Mouse (Mus musculus) MEL (cell line): ENCODE measurements at regions not wholly inside any gene's neighbourhood (a gene's known extent, or its start where the extent isn't known, plus 50 kb on each side); places are given as distances from the start of the nearest gene placed in this dataset.

Experiments
- DNase-seq: peaks from one replicate; pipeline ENCODE4 v3.0.0; 2011; ENCODE audit warnings: low read depth, low spot score
- H3K27ac ChIP-seq: 2 replicates; pipeline ENCODE4 v1.5.1; 2012; ENCODE audit warnings: low read depth, mild to moderate bottlenecking, control low read depth, low read length, moderate library complexity; ENCODE audit not compliant: control insufficient read depth
- H3K27me3 ChIP-seq, 2 experiments: fragments of 150-350 bp in 1 of 2; sonication (generic) in 1 of 2; 2 replicates each; pipeline ENCODE4 v1.6.1; 2012; ENCODE audit warnings: low read length in 2 of 2, mild to moderate bottlenecking in 2 of 2, improper control_type of control experiment in 1 of 2, moderate library complexity in 1 of 2; ENCODE audit not compliant: insufficient read depth in 2 of 2, control insufficient read depth in 1 of 2
- H3K36me3 ChIP-seq, 2 experiments: 2 replicates each; pipeline ENCODE4 v1.6.1; 2012 to 2014; ENCODE audit warnings: low read length in 2 of 2, improper control_type of control experiment in 1 of 2, inconsistent platforms in 1 of 2, mild to moderate bottlenecking in 1 of 2; ENCODE audit not compliant: insufficient read depth in 2 of 2, control insufficient read depth in 1 of 2
- H3K4me1 ChIP-seq, 2 experiments: fragments of 150-350 bp in 1 of 2; sonication (generic) in 1 of 2; 2 replicates each; pipeline ENCODE4 v1.6.1; 2012; ENCODE audit warnings: low read length in 2 of 2, improper control_type of control experiment in 1 of 2, mild to moderate bottlenecking in 1 of 2; ENCODE audit not compliant: insufficient read depth in 2 of 2, control insufficient read depth in 1 of 2
- H3K4me3 ChIP-seq, 2 experiments: fragments of 150-350 bp in 1 of 2; sonication (generic) in 1 of 2; 2 replicates each; pipeline ENCODE4 v1.5.1; 2012; ENCODE audit warnings: low read depth in 2 of 2, low read length in 2 of 2, mild to moderate bottlenecking in 2 of 2, moderate library complexity in 2 of 2, control low read depth in 1 of 2, improper control_type of control experiment in 1 of 2; ENCODE audit not compliant: control insufficient read depth in 1 of 2, insufficient read depth in 1 of 2
- H3K79me2 ChIP-seq: 2 replicates; pipeline ENCODE4 v1.6.1; 2012; ENCODE audit warnings: mild to moderate bottlenecking, low read length, moderate library complexity; ENCODE audit not compliant: control insufficient read depth, poor library complexity, insufficient read depth
- H3K9ac ChIP-seq: 2 replicates; pipeline ENCODE4 v1.6.1; 2012; ENCODE audit warnings: low read depth, mild to moderate bottlenecking, control low read depth, low read length, moderate library complexity; ENCODE audit not compliant: control insufficient read depth, poor library complexity, severe bottlenecking
- H3K9me3 ChIP-seq: fragments of 150-350 bp; sonication (generic); replicated peaks from 2 replicates; pipeline ENCODE4 v1.6.1; 2012; ENCODE audit warnings: mild to moderate bottlenecking, low read length, improper control_type of control experiment, moderate library complexity; ENCODE audit not compliant: insufficient read depth
- BHLHE40 ChIP-seq: IDR thresholded peaks from 2 replicates; pipeline ENCODE4 v1.6.1; 2012; ENCODE audit warnings: low read depth, mild to moderate bottlenecking, inconsistent platforms, low read length, improper control_type of control experiment, borderline replicate concordance
- CHD1 ChIP-seq: IDR thresholded peaks from 2 replicates; pipeline ENCODE4 v1.6.1; 2012; ENCODE audit warnings: low read depth, mild to moderate bottlenecking, inconsistent platforms, low read length, improper control_type of control experiment
- CHD2 ChIP-seq: IDR thresholded peaks from 2 replicates; pipeline ENCODE4 v1.6.1; 2011; ENCODE audit warnings: low read length, improper control_type of control experiment
- E2F4 ChIP-seq: IDR thresholded peaks from 2 replicates; pipeline ENCODE4 v1.6.1; 2011; ENCODE audit warnings: low read depth, low read length, improper control_type of control experiment, borderline replicate concordance
- EP300 ChIP-seq, 2 experiments: IDR thresholded peaks; 2 replicates each; pipeline ENCODE4 v1.6.1; 2011; ENCODE audit warnings: improper control_type of control experiment in 2 of 2, low read length in 2 of 2, low read depth in 1 of 2, mild to moderate bottlenecking in 1 of 2
- HCFC1 ChIP-seq: IDR thresholded peaks from 2 replicates; pipeline ENCODE4 v1.6.1; 2012; ENCODE audit warnings: low read depth, mild to moderate bottlenecking, inconsistent platforms, low read length, improper control_type of control experiment, moderate library complexity
- KAT2A ChIP-seq: conservative IDR thresholded peaks from 2 replicates; pipeline ENCODE4 v1.6.1; 2012; ENCODE audit warnings: low read depth, low read length, improper control_type of control experiment, inconsistent platforms
- MAFK ChIP-seq: IDR thresholded peaks from 2 replicates; pipeline ENCODE4 v1.6.1; 2011; ENCODE audit warnings: low read depth, mild to moderate bottlenecking, low read length, improper control_type of control experiment, borderline replicate concordance
- MAZ ChIP-seq: IDR thresholded peaks from 2 replicates; pipeline ENCODE4 v1.6.1; 2012; ENCODE audit warnings: low read depth, mild to moderate bottlenecking, inconsistent platforms, low read length, improper control_type of control experiment
- MEF2A ChIP-seq: IDR thresholded peaks from 2 replicates; pipeline ENCODE4 v1.6.1; 2014; ENCODE audit warnings: low read depth, mild to moderate bottlenecking, inconsistent platforms, low read length, improper control_type of control experiment; ENCODE audit not compliant: poor library complexity, insufficient replicate concordance, severe bottlenecking; ENCODE audit errors: extremely low read depth
- MXI1 ChIP-seq: IDR thresholded peaks from 2 replicates; pipeline ENCODE4 v1.6.1; 2011; ENCODE audit warnings: mild to moderate bottlenecking, low read depth, low read length, improper control_type of control experiment
- MYB ChIP-seq: IDR thresholded peaks from 2 replicates; pipeline ENCODE4 v1.6.1; 2011; ENCODE audit warnings: mild to moderate bottlenecking, low read depth, low read length, improper control_type of control experiment
- MYC ChIP-seq: IDR thresholded peaks from 2 replicates; pipeline ENCODE4 v1.6.1; 2011; ENCODE audit warnings: low read depth, mild to moderate bottlenecking, low read length, improper control_type of control experiment, moderate library complexity
- NELFE ChIP-seq: IDR thresholded peaks from 2 replicates; pipeline ENCODE4 v1.6.1; 2011; ENCODE audit warnings: low read depth, low read length, improper control_type of control experiment
- NRF1 ChIP-seq: IDR thresholded peaks from 2 replicates; pipeline ENCODE4 v1.6.1; 2014; ENCODE audit warnings: low read depth, mild to moderate bottlenecking, inconsistent platforms, low read length, improper control_type of control experiment, moderate library complexity; ENCODE audit not compliant: poor library complexity, insufficient read depth, severe bottlenecking
- POLR2A ChIP-seq, 2 experiments: IDR thresholded peaks; 2 replicates each; pipeline ENCODE4 v1.6.1; 2011 to 2012; ENCODE audit warnings: low read length in 2 of 2, mild to moderate bottlenecking in 2 of 2, control low read depth in 1 of 2, improper control_type of control experiment in 1 of 2, low read depth in 1 of 2, moderate library complexity in 1 of 2; ENCODE audit not compliant: control insufficient read depth in 1 of 2, insufficient read depth in 1 of 2, poor library complexity in 1 of 2
- POLR2AphosphoS2 ChIP-seq: IDR thresholded peaks from 2 replicates; pipeline ENCODE4 v1.6.1; 2011; ENCODE audit warnings: low read length, improper control_type of control experiment
- RAD21 ChIP-seq: IDR thresholded peaks from 2 replicates; pipeline ENCODE4 v1.6.1; 2011; ENCODE audit warnings: mild to moderate bottlenecking, low read depth, low read length, improper control_type of control experiment
- RCOR1 ChIP-seq: IDR thresholded peaks from 2 replicates; pipeline ENCODE4 v1.6.1; 2012; ENCODE audit warnings: low read depth, mild to moderate bottlenecking, inconsistent platforms, low read length, improper control_type of control experiment
- SIN3A ChIP-seq: IDR thresholded peaks from 2 replicates; pipeline ENCODE4 v1.6.1; 2012; ENCODE audit warnings: low read length, improper control_type of control experiment, inconsistent platforms
- TAL1 ChIP-seq: IDR thresholded peaks from 2 replicates; pipeline ENCODE4 v1.6.1; 2012; ENCODE audit warnings: mild to moderate bottlenecking, inconsistent platforms, low read length, moderate library complexity, mixed read lengths
- TCF12 ChIP-seq: IDR thresholded peaks from 2 replicates; pipeline ENCODE4 v1.6.1; 2014; ENCODE audit warnings: low read depth, mild to moderate bottlenecking, inconsistent platforms, low read length, improper control_type of control experiment, moderate library complexity
- USF1 ChIP-seq: IDR thresholded peaks from 2 replicates; pipeline ENCODE4 v1.6.1; 2014; ENCODE audit warnings: low read depth, mild to moderate bottlenecking, inconsistent platforms, low read length, improper control_type of control experiment, moderate library complexity
- USF2 ChIP-seq, 2 experiments: IDR thresholded peaks; 2 replicates each; pipeline ENCODE4 v1.6.1; 2011 to 2012; ENCODE audit warnings: improper control_type of control experiment in 2 of 2, low read length in 2 of 2, borderline replicate concordance in 1 of 2, inconsistent platforms in 1 of 2, low read depth in 1 of 2, mild to moderate bottlenecking in 1 of 2; ENCODE audit not compliant: insufficient read depth in 1 of 2
- ZC3H11A ChIP-seq: IDR thresholded peaks from 2 replicates; pipeline ENCODE4 v1.6.1; 2012; ENCODE audit warnings: low read depth, mild to moderate bottlenecking, inconsistent platforms, low read length, improper control_type of control experiment
- ZKSCAN1 ChIP-seq: IDR thresholded peaks from 2 replicates; pipeline ENCODE4 v1.6.1; 2012; ENCODE audit warnings: low read depth, mild to moderate bottlenecking, inconsistent platforms, low read length, improper control_type of control experiment, moderate library complexity
- ZMIZ1 ChIP-seq: IDR thresholded peaks from 2 replicates; pipeline ENCODE4 v1.6.1; 2012; ENCODE audit warnings: low read depth, mild to moderate bottlenecking, inconsistent platforms, low read length, improper control_type of control experiment, moderate library complexity

DNA sequence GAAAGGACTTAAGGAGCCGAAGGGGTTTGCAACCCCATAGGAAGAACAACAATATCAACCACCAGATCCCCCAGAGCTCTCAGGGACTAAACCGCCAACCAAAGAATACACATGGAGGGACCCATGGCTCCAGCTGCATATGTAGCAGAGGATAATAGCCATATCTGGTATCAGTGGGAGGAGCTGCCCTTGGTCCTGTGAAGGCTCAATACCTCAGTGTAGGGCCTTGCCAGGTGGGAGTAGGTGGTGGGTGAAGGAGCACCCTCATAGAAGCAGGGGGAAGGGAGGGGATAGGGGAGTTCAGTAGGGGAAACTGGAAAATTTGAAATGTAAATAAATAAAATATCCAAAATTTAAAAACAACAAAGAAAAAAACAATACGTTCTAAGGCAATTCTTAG is 128.7 kb upstream of the Slc24a2 start:
- Histone ChIP-seq H3K9ac (no peak overlapping the region), H3K4me1 (no peaks in the 10 kb centered on the region), H3K36me3 (no peaks in the 10 kb centered on the region), H3K4me3 (no peak overlapping the region), H3K79me2 (no peaks in the 10 kb centered on the region), H3K9me3 (no peaks in the 10 kb centered on the region), H3K27ac (no peak overlapping the region), H3K27me3 (no peaks in the 10 kb centered on the region)
- no peak for TF ChIP-seq TAL1
- no peak for DNase-seq

DNA sequence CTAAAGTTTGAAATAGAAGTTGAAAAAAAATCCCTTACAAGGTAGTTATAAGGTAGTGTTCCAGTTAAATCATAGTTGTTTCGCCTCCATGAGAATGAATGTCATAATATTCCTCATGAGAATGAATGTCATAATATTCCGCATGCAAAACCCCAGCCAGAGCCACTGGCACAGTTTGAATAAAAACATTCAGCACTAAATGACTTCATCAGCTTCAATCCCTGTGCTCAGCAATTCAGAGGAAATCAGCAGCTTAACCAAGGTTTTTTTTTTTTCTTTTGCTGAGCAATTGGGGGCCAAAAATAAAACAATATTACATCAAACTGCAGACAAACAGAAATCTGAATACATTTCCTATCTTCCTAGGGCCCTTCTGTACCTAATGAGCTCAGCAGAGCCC is 102.7 kb upstream of the Slc24a2 start:
- Histone ChIP-seq H3K4me3 (no peak overlapping the region), H3K9me3 (no peaks in the 10 kb centered on the region), H3K79me2 (no peaks in the 10 kb centered on the region), H3K36me3 (no peaks in the 10 kb centered on the region), H3K27me3 (no peaks in the 10 kb centered on the region; a peak in 1 of 4 replicates), H3K9ac (no peak overlapping the region), H3K27ac (no peak overlapping the region), H3K4me1 (no peaks in the 10 kb centered on the region)
- TF ChIP-seq E2F4 (no peak), CHD2 (no peak), ZC3H11A (no peak), ZMIZ1 (no peak), MAZ (no peak), BHLHE40 (no peak), NELFE (no peak), RCOR1 (no peak), ZKSCAN1 (no peak), KAT2A (no peak), MYC (no peak), CHD1 (no peak)
- no peak for DNase-seq

DNA sequence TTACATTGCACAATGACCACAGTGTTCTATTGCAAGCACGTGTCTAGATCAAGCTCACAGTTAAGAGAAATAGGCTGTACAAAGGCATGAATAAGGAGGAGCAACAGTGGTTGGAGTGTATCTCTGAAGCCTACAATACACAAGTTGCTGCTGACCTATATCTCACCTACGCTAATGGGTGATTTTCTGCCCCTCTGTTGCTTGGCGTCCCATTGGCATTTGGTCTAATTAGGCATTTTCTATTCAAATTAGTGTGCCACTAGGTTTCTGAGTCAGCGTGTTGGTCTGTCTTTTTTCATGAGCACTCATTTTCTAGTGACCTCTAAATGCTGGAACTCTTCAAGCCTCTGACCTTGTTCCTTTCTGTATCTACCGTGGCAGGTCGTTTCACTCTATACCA is 98.9 kb upstream of the Slc24a2 start:
- no peak overlapping the region for H3K9ac ChIP-seq
- H3K27me3 ChIP-seq, result no peaks in the 10 kb centered on the region; a peak in 1 of 4 replicates
- H3K9me3 ChIP-seq, result no peaks in the 10 kb centered on the region
- no peak overlapping the region for H3K4me3 ChIP-seq
- DNase-seq, result no peak
- no peaks in the 10 kb centered on the region for H3K79me2 ChIP-seq
- H3K36me3 ChIP-seq, result no peaks in the 10 kb centered on the region
- no peak overlapping the region for H3K27ac ChIP-seq
- H3K4me1 ChIP-seq, result no peaks in the 10 kb centered on the region
- TF ChIP-seq MAFK, result no peak
- TF ChIP-seq MEF2A, result no peak
- TF ChIP-seq BHLHE40, result no peak
- TF ChIP-seq MYC, result no peak
- TF ChIP-seq RCOR1, result no peak
- no peak for TF ChIP-seq NRF1
- no peak for TF ChIP-seq RAD21
- no peak for TF ChIP-seq USF1
- TF ChIP-seq KAT2A, result no peak
- TF ChIP-seq MYB, result no peak
- no peak for TF ChIP-seq TCF12
- TF ChIP-seq USF2 (IDR thresholded peaks at IDR 0.05; ENCODE audit: borderline replicate concordance in 1 of 2, insufficient read depth in 1 of 2, low read depth in 1 of 2, low read length in 2 of 2), result no peak
- no peak for TF ChIP-seq SIN3A
- no peak for TF ChIP-seq POLR2AphosphoS2
- TF ChIP-seq HCFC1, result no peak
- TF ChIP-seq EP300 (IDR thresholded peaks at IDR 0.05; ENCODE audit: low read depth in 1 of 2, low read length in 2 of 2), result no peak
- TF ChIP-seq MXI1, result no peak
- no peak for TF ChIP-seq POLR2A (IDR thresholded peaks at IDR 0.05; ENCODE audit: control insufficient read depth in 1 of 2, insufficient read depth in 1 of 2, low read depth in 1 of 2, low read length in 2 of 2, poor library complexity in 1 of 2)
